Comparison of ENCODE assay signal across 19 mouse cellular contexts in genomic region chr5:115525416-115525815, GRCm38 (mm10). TPM values are rescaled to one million over a fixed set of nuclear protein-coding genes. Genes with fewer than 3 reads are reported as not detected.
DNase-seq lines count a peak whose midpoint lies in the region; ATAC-seq and TF ChIP-seq lines count a peak whose summit lies in the region.
"Had no signal": no experiment of that assay in that cellular context is flagged by ENCODE, and none has a peak within 500 bp of the region (broad histone marks: within the 10 kb centered on the region; RNA-seq: fewer than 3 reads in every experiment).

No protein-coding gene starts in this region.

- no peak for TF ChIP-seq EP300 in heart, adult 2 months (IDR thresholded peaks at IDR 0.05; ENCODE audit: insufficient read depth, low read depth, low read length)

- no peak overlapping the region for H3K9ac ChIP-seq in heart, adult 2 months (ENCODE audit: low read depth, low read length)
- H3K9ac ChIP-seq in kidney, embryonic 14.5 days (ENCODE audit: low read depth, low read length) = no peak overlapping the region
- no peak overlapping the region for H3K9ac ChIP-seq in midbrain, embryonic 11.5 days (ENCODE audit: low read length)
- H3K9ac ChIP-seq: neural tube, embryonic 13.5 days had no signal

- peaks cover 2% of the 10 kb centered on the region; the same call in 1 of the 2 replicates for H3K36me3 ChIP-seq in heart, adult 2 months (ENCODE audit: control insufficient read depth, insufficient read depth, low read length)
- H3K36me3 ChIP-seq in kidney, embryonic 14.5 days (ENCODE audit: control insufficient read depth, insufficient read depth, low read length) = no peaks in the 10 kb centered on the region
- no peaks in the 10 kb centered on the region for H3K36me3 ChIP-seq in midbrain, embryonic 10.5 days
- no peaks in the 10 kb centered on the region for H3K36me3 ChIP-seq in midbrain, embryonic 11.5 days (ENCODE audit: control insufficient read depth, insufficient read depth, low read length)
- H3K36me3 ChIP-seq: neural tube, embryonic 13.5 days had no signal

- H3K27ac ChIP-seq in heart, adult 2 months = peak overlapping the region; percentile 54
- no peak overlapping the region for H3K27ac ChIP-seq in kidney, embryonic 14.5 days (ENCODE audit: low read depth, low read length)
- peak overlapping the region; percentile 76; the same call in 1 of the 2 replicates for H3K27ac ChIP-seq in midbrain, embryonic 10.5 days (replicated peaks)
- no peak overlapping the region for H3K27ac ChIP-seq in midbrain, embryonic 11.5 days (ENCODE audit: low read depth, low read length)
- H3K27ac ChIP-seq: neural tube, embryonic 13.5 days had no signal

- peaks cover 15% of the 10 kb centered on the region for H3K79me2 ChIP-seq in heart, adult 2 months (replicated peaks; ENCODE audit: control insufficient read depth, insufficient read depth, low read length)

- H3K4me3 ChIP-seq in heart, adult 2 months = no peak overlapping the region
- no peak overlapping the region for H3K4me3 ChIP-seq in kidney, embryonic 14.5 days (ENCODE audit: low read length)
- no peak overlapping the region for H3K4me3 ChIP-seq in midbrain, embryonic 10.5 days
- no peak overlapping the region for H3K4me3 ChIP-seq in midbrain, embryonic 11.5 days (ENCODE audit: low read depth, low read length)
- H3K4me3 ChIP-seq: erythroblast, embryonic 14.5 days; neural tube, embryonic 13.5 days had no signal

- peak in 1 of 2 experiments; percentile 37 for DNase-seq in heart, adult 2 months
- DNase-seq in heart, adult 9 months (ENCODE audit: low spot score in 2 of 2) = no peak
- DNase-seq in kidney, adult 18-20 months = peak; percentile 31
- DNase-seq in midbrain, embryonic 10.5 days (ENCODE audit: low spot score) = no peak
- DNase-seq in midbrain, embryonic 11.5 days (ENCODE audit: low spot score, missing footprints) = no peak
- DNase-seq in urinary bladder, postnatal 14 days (ENCODE audit: low spot score) = no peak
- no peak for DNase-seq in adrenal gland, adult 8-10 months
- DNase-seq: adrenal gland, postnatal 36 days; B cell, adult 2 months; layer of hippocampus, postnatal 36 days; thymus, postnatal 25 days had no signal

- H3K9me3 ChIP-seq in kidney, embryonic 14.5 days (ENCODE audit: control insufficient read depth, low read length) = no peaks in the 10 kb centered on the region
- no peaks in the 10 kb centered on the region for H3K9me3 ChIP-seq in midbrain, embryonic 10.5 days (replicated peaks)
- no peaks in the 10 kb centered on the region for H3K9me3 ChIP-seq in midbrain, embryonic 11.5 days (ENCODE audit: control insufficient read depth, low read length)
- H3K9me3 ChIP-seq: G1E; neural tube, embryonic 13.5 days had no signal

- ATAC-seq in kidney, embryonic 14.5 days (ENCODE audit: low FRiP score, low TSS enrichment) = no peak
- ATAC-seq in midbrain, embryonic 11.5 days (ENCODE audit: low FRiP score) = no peak

- WGBS in heart, adult 2 months = 62% methylated on average over 4 of the region's 4 CpGs
- 67% methylated on average over 4 of the region's 4 CpGs for WGBS in kidney, embryonic 14.5 days
- WGBS in midbrain, embryonic 10.5 days = 89% methylated on average over 4 of the region's 4 CpGs
- 94% methylated on average over 4 of the region's 4 CpGs for WGBS in midbrain, embryonic 11.5 days

- TF ChIP-seq POLR2A in heart, adult 2 months (IDR thresholded peaks at IDR 0.05; ENCODE audit: insufficient read depth, low read depth, low read length) = no peak

- TF ChIP-seq CTCF in heart, adult 2 months (IDR thresholded peaks at IDR 0.05) = no peak

- peaks cover 53% of the 10 kb centered on the region for H3K4me1 ChIP-seq in heart, adult 2 months (ENCODE audit: control insufficient read depth, insufficient read depth, low read length)
- H3K4me1 ChIP-seq in kidney, embryonic 14.5 days (ENCODE audit: control insufficient read depth, insufficient read depth, low read length) = peaks cover 74% of the 10 kb centered on the region
- peaks cover 67% of the 10 kb centered on the region for H3K4me1 ChIP-seq in midbrain, embryonic 10.5 days
- H3K4me1 ChIP-seq in midbrain, embryonic 11.5 days (ENCODE audit: control insufficient read depth, insufficient read depth, low read length) = peaks cover 12% of the 10 kb centered on the region; the same call in 1 of the 2 replicates

- intact Hi-C loops in heart, adult 2 months (cut with DNase I) = no loop called here

- no peaks in the 10 kb centered on the region for H3K27me3 ChIP-seq in heart, adult 2 months (ENCODE audit: control insufficient read depth, insufficient read depth, low read length)
- no peaks in the 10 kb centered on the region for H3K27me3 ChIP-seq in kidney, embryonic 14.5 days (ENCODE audit: control insufficient read depth, insufficient read depth, low read length)
- H3K27me3 ChIP-seq in midbrain, embryonic 10.5 days (ENCODE audit: low read depth, poor library complexity, severe bottlenecking) = no peaks in the 10 kb centered on the region
- H3K27me3 ChIP-seq in midbrain, embryonic 11.5 days (ENCODE audit: control insufficient read depth, insufficient read depth, low read length) = no peaks in the 10 kb centered on the region
- H3K27me3 ChIP-seq: neural tube, embryonic 13.5 days had no signal

- H3K4me2 ChIP-seq in kidney, embryonic 14.5 days (replicated peaks; ENCODE audit: low read depth, low read length) = no peak overlapping the region
- no peak overlapping the region for H3K4me2 ChIP-seq in midbrain, embryonic 11.5 days
- H3K4me2 ChIP-seq: neural tube, embryonic 13.5 days had no signal

RNA-seq across cellular contexts. Expression of gene Pxn, which starts 18.9 kb away (rescaled TPM):
- total RNA-seq in heart, adult 2 months (2021) = 10 to 100 TPM; 35.9 to 37.1 TPM
- polyA plus RNA-seq in heart, adult 2 months (2012; rRNA removed) = 51.9 and 56.5 TPM in 2 replicates
- polyA plus RNA-seq in kidney, embryonic 14.5 days (2014; fragmentation: Nextera tagmentation; extraction: Ambion mirVana) = 21.9 and 22.4 TPM in 2 replicates
- 27.9 and 28.9 TPM in 2 replicates for polyA plus RNA-seq in midbrain, embryonic 10.5 days (2016; fragmentation: Nextera tagmentation; extraction: Ambion mirVana)
- 7.3 and 7.7 TPM in 2 replicates for polyA plus RNA-seq in midbrain, embryonic 11.5 days (2014; fragmentation: Nextera tagmentation; extraction: Ambion mirVana)
- total RNA-seq in adrenal gland, adult 8-10 months (2022) = 10 to 100 TPM; 32.1 to 64.5 (median 44.8) TPM

RNA-seq across cellular contexts. Expression of gene Rplp0, which starts 33.9 kb away (rescaled TPM):
- 100 to 1,000 TPM; 587 to 705 TPM for total RNA-seq in heart, adult 2 months (2021)
- 1,240 and 1,274 TPM in 2 replicates for polyA plus RNA-seq in heart, adult 2 months (2012; rRNA removed)
- polyA plus RNA-seq in kidney, embryonic 14.5 days (2014; fragmentation: Nextera tagmentation; extraction: Ambion mirVana) = 1,879 and 2,111 TPM in 2 replicates
- 1,126 and 1,338 TPM in 2 replicates for polyA plus RNA-seq in midbrain, embryonic 10.5 days (2016; fragmentation: Nextera tagmentation; extraction: Ambion mirVana)
- 1,161 and 1,182 TPM in 2 replicates for polyA plus RNA-seq in midbrain, embryonic 11.5 days (2014; fragmentation: Nextera tagmentation; extraction: Ambion mirVana)
- total RNA-seq in adrenal gland, adult 8-10 months (2022) = 100 to 1,000 TPM; 682 to 769 (median 720) TPM

RNA-seq across cellular contexts. Expression of gene Gcn1l1, which starts 39.6 kb away (rescaled TPM):
- 10 to 100 TPM; 34.2 to 40.1 TPM for total RNA-seq in heart, adult 2 months (2021)
- 21.5 and 34.6 TPM in 2 replicates for polyA plus RNA-seq in heart, adult 2 months (2012; rRNA removed)
- polyA plus RNA-seq in kidney, embryonic 14.5 days (2014; fragmentation: Nextera tagmentation; extraction: Ambion mirVana) = 44.3 and 56.0 TPM in 2 replicates
- 52.5 and 61.2 TPM in 2 replicates for polyA plus RNA-seq in midbrain, embryonic 10.5 days (2016; fragmentation: Nextera tagmentation; extraction: Ambion mirVana)
- polyA plus RNA-seq in midbrain, embryonic 11.5 days (2014; fragmentation: Nextera tagmentation; extraction: Ambion mirVana) = 27.6 and 32.2 TPM in 2 replicates
- total RNA-seq in adrenal gland, adult 8-10 months (2022) = 10 to 100 TPM; 69.2 to 98.2 (median 77.7) TPM

RNA-seq across cellular contexts. Expression of gene Sirt4, which starts 40.9 kb away (rescaled TPM):
- 10 to 100 TPM; 15.3 to 18.8 TPM for total RNA-seq in heart, adult 2 months (2021)
- 25.1 and 31.3 TPM in 2 replicates for polyA plus RNA-seq in heart, adult 2 months (2012; rRNA removed)
- 16.4 and 20.9 TPM in 2 replicates for polyA plus RNA-seq in kidney, embryonic 14.5 days (2014; fragmentation: Nextera tagmentation; extraction: Ambion mirVana)
- polyA plus RNA-seq in midbrain, embryonic 10.5 days (2016; fragmentation: Nextera tagmentation; extraction: Ambion mirVana) = 15.2 and 17.0 TPM in 2 replicates
- polyA plus RNA-seq in midbrain, embryonic 11.5 days (2014; fragmentation: Nextera tagmentation; extraction: Ambion mirVana) = 16.2 and 18.9 TPM in 2 replicates
- total RNA-seq in adrenal gland, adult 8-10 months (2022) = 10 to 100 TPM; 24.6 to 53.8 (median 41.2) TPM

RNA-seq across cellular contexts. Expression of gene Pla2g1b, which starts 59.4 kb away (rescaled TPM):
- not detected for total RNA-seq in heart, adult 2 months (2021)
- polyA plus RNA-seq in heart, adult 2 months (2012; rRNA removed) = not detected in 2 replicates
- 0.46 and 0.57 TPM in 2 replicates for polyA plus RNA-seq in kidney, embryonic 14.5 days (2014; fragmentation: Nextera tagmentation; extraction: Ambion mirVana)
- polyA plus RNA-seq in midbrain, embryonic 10.5 days (2016; fragmentation: Nextera tagmentation; extraction: Ambion mirVana) = 0.41 and 0.62 TPM in 2 replicates
- not detected in 2 replicates for polyA plus RNA-seq in midbrain, embryonic 11.5 days (2014; fragmentation: Nextera tagmentation; extraction: Ambion mirVana)
- total RNA-seq in adrenal gland, adult 8-10 months (2022) = under 1 TPM in 1 of 4 experiments, not detected in 3; 0.93 TPM
- total RNA-seq: adrenal gland, postnatal 36 days; common myeloid progenitor, adult 5-6 weeks; G1E; layer of hippocampus, postnatal 36 days; midbrain, postnatal 0 days had no signal
- polyA plus RNA-seq: erythroblast, embryonic 14.5 days; frontal cortex, adult 2 months; liver, adult 2 months; midbrain, postnatal 0 days had no signal

Comparison
In these comparisons a context has a peak if more than half of its experiments do, and no peak if none do; other contexts are left out.
1. H3K27ac ChIP-seq: peak in heart, adult 2 months (single experiment) and midbrain, embryonic 10.5 days (single experiment); none in kidney, embryonic 14.5 days (single experiment) and midbrain, embryonic 11.5 days (single experiment).